Comparison of ENCODE assay signal across 13 mouse cellular contexts in the genomic region with DNA sequence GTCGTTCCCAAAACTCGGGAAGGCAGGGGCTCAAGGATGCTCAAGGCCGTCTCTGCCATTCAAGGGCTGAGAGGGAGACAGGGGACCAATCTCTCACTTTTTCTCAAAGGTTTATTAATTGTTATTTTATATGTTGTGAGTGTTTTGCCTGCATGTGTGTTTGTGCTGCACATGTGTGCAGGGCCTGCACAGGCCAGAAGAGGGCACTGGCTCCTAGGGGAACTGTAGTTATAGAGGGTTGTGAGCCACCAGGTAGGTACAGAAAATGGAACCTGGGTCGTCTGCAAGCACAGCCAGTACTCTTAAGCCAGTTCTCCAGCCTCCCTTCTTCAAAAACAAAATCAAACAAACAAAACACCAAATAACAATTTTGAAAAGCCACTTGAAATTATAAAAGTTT. TPM values are rescaled to one million over a fixed set of nuclear protein-coding genes. Genes with fewer than 3 reads are reported as not detected.
A peak's percentile ranks its signal among the peaks of the same experiment; 100 is the strongest.
DNase-seq lines count a peak whose midpoint lies in the region; ATAC-seq and TF ChIP-seq lines count a peak whose summit lies in the region.
"Had no signal": no experiment of that assay in that cellular context is flagged by ENCODE, and none has a peak within 500 bp of the region (broad histone marks: within the 10 kb centered on the region; RNA-seq: fewer than 3 reads in every experiment).

No protein-coding gene starts in this region.

- H3K36me3 ChIP-seq in G1E (replicated peaks): peaks cover 96% of the 10 kb centered on the region
- peaks cover 100% of the 10 kb centered on the region for H3K36me3 ChIP-seq in hindbrain, embryonic 10.5 days
- H3K36me3 ChIP-seq in intestine, embryonic 15.5 days: peaks cover 64% of the 10 kb centered on the region

- no peak overlapping the region for H3K27ac ChIP-seq in hindbrain, embryonic 10.5 days
- no peak overlapping the region for H3K27ac ChIP-seq in intestine, embryonic 15.5 days
- H3K27ac ChIP-seq: hindbrain, embryonic 15.5 days; limb, embryonic 10.5 days; midbrain, embryonic 15.5 days had no signal

- no peak overlapping the region for H3K4me3 ChIP-seq in G1E (ENCODE audit: low read depth, low read length)
- H3K4me3 ChIP-seq in hindbrain, embryonic 10.5 days: no peak overlapping the region
- H3K4me3 ChIP-seq in intestine, embryonic 15.5 days (replicated peaks): no peak overlapping the region
- H3K4me3 ChIP-seq: hindbrain, embryonic 15.5 days; limb, embryonic 10.5 days; midbrain, embryonic 15.5 days had no signal

- H3K4me1 ChIP-seq in G1E (ENCODE audit: insufficient read depth, low read depth, low read length): no peaks in the 10 kb centered on the region
- no peaks in the 10 kb centered on the region for H3K4me1 ChIP-seq in hindbrain, embryonic 10.5 days (replicated peaks)
- H3K4me1 ChIP-seq in intestine, embryonic 15.5 days (replicated peaks): no peaks in the 10 kb centered on the region
- H3K4me1 ChIP-seq: hindbrain, embryonic 15.5 days; limb, embryonic 10.5 days; midbrain, embryonic 15.5 days had no signal

- no peak overlapping the region for H3K9ac ChIP-seq in intestine, embryonic 15.5 days
- H3K9ac ChIP-seq: hindbrain, embryonic 15.5 days; midbrain, embryonic 15.5 days had no signal

- DNase-seq in kidney, postnatal 25 days: peak; percentile 31 to 44
- DNase-seq in kidney, postnatal 14 days: no peak
- DNase-seq in B cell, adult 2 months: peak; percentile 31 to 43
- DNase-seq in G1E (ENCODE audit: low spot score) (no peak), adipocyte (ENCODE audit: low spot score) (no peak)
- no peak for DNase-seq in hindbrain, embryonic 10.5 days (ENCODE audit: low spot score)
- DNase-seq: adrenal gland, adult 2 months had no signal

- TF ChIP-seq CTCF in G1E (IDR thresholded peaks at IDR 0.05; ENCODE audit: low read depth, low read length): no peak

- 88% methylated on average over 4 of the region's 4 CpGs for WGBS in hindbrain, embryonic 10.5 days
- WGBS in intestine, embryonic 15.5 days: 97% methylated on average over 4 of the region's 4 CpGs

- peak; percentile 45; the same call in 1 of the 2 replicates for ATAC-seq in G1E (ENCODE audit: extremely low read depth, insufficient number of reproducible peaks, low FRiP score, poor library complexity, severe bottlenecking)
- peak; percentile 76 for ATAC-seq in megakaryocyte, adult 5-6 weeks (ENCODE audit: poor library complexity, severe bottlenecking)
- ATAC-seq in intestine, embryonic 15.5 days: no peak
- ATAC-seq: midbrain, embryonic 15.5 days had no signal

- H3K27me3 ChIP-seq in G1E (ENCODE audit: insufficient read depth, low read length): no peaks in the 10 kb centered on the region
- H3K27me3 ChIP-seq in hindbrain, embryonic 10.5 days (ENCODE audit: insufficient read depth, poor library complexity, severe bottlenecking): no peaks in the 10 kb centered on the region
- no peaks in the 10 kb centered on the region for H3K27me3 ChIP-seq in intestine, embryonic 15.5 days (replicated peaks)
- H3K27me3 ChIP-seq: hindbrain, embryonic 15.5 days; midbrain, embryonic 15.5 days had no signal

- no peaks in the 10 kb centered on the region for H3K9me3 ChIP-seq in G1E (replicated peaks)
- no peaks in the 10 kb centered on the region for H3K9me3 ChIP-seq in hindbrain, embryonic 10.5 days
- H3K9me3 ChIP-seq in intestine, embryonic 15.5 days: no peaks in the 10 kb centered on the region
- H3K9me3 ChIP-seq: hindbrain, embryonic 15.5 days; limb, embryonic 10.5 days; midbrain, embryonic 15.5 days had no signal

- no peak overlapping the region for H3K4me2 ChIP-seq in intestine, embryonic 15.5 days (replicated peaks)
- H3K4me2 ChIP-seq: hindbrain, embryonic 15.5 days; midbrain, embryonic 15.5 days had no signal

RNA-seq across cellular contexts. Expression of a gene that starts 44.2 kb away (rescaled TPM):
- total RNA-seq in G1E (2014; fragmentation: Nextera tagmentation) (10.9 and 11.8 TPM in 2 replicates), G1E (2017) (15.9 and 22.8 TPM in 2 replicates)
- polyA plus RNA-seq in G1E (2012): 51.4 and 61.1 TPM in 2 replicates
- 12.7 TPM in 2 replicates for total RNA-seq in megakaryocyte, adult 5-6 weeks (2015)
- 12.5 and 19.4 TPM in 2 replicates for total RNA-seq in megakaryocyte, adult 5-6 weeks (2017)
- 52.6 and 60.8 TPM in 2 replicates for polyA plus RNA-seq in hindbrain, embryonic 10.5 days (2016; fragmentation: Nextera tagmentation; extraction: Ambion mirVana)
- polyA plus RNA-seq in intestine, embryonic 15.5 days (2015; fragmentation: Nextera tagmentation; extraction: Ambion mirVana): 25.6 and 27.2 TPM in 2 replicates

RNA-seq across cellular contexts. Expression of a gene that starts 49.7 kb away (rescaled TPM):
- total RNA-seq in G1E (2014; fragmentation: Nextera tagmentation): 100 and 118 TPM in 2 replicates
- total RNA-seq in G1E (2017): 19.2 and 21.4 TPM in 2 replicates
- 149 and 188 TPM in 2 replicates for polyA plus RNA-seq in G1E (2012)
- total RNA-seq in megakaryocyte, adult 5-6 weeks (2015): 30.4 and 34.2 TPM in 2 replicates
- total RNA-seq in megakaryocyte, adult 5-6 weeks (2017): 28.7 and 39.3 TPM in 2 replicates
- polyA plus RNA-seq in hindbrain, embryonic 10.5 days (2016; fragmentation: Nextera tagmentation; extraction: Ambion mirVana): 12.8 and 14.2 TPM in 2 replicates
- 7.4 and 10.5 TPM in 2 replicates for polyA plus RNA-seq in intestine, embryonic 15.5 days (2015; fragmentation: Nextera tagmentation; extraction: Ambion mirVana)

RNA-seq across cellular contexts. Expression of a gene that starts 52.8 kb away (rescaled TPM):
- total RNA-seq in G1E (2014; fragmentation: Nextera tagmentation): not detected in 2 replicates
- not detected in 2 replicates for total RNA-seq in G1E (2017)
- polyA plus RNA-seq in G1E (2012): not detected in 2 replicates
- not detected in 2 replicates for total RNA-seq in megakaryocyte, adult 5-6 weeks (2015)
- total RNA-seq in megakaryocyte, adult 5-6 weeks (2017): not detected in 2 replicates
- not detected in 2 replicates for polyA plus RNA-seq in hindbrain, embryonic 10.5 days (2016; fragmentation: Nextera tagmentation; extraction: Ambion mirVana)
- polyA plus RNA-seq in intestine, embryonic 15.5 days (2015; fragmentation: Nextera tagmentation; extraction: Ambion mirVana): not detected in 2 replicates
- polyA plus RNA-seq: embryonic facial prominence, embryonic 11.5 days; limb, embryonic 10.5 days had no signal

Comparison
In these comparisons a context has a peak if more than half of its experiments do, and no peak if none do; other contexts are left out.
1. DNase-seq: peak in kidney, postnatal 25 days (2 of 2) and B cell, adult 2 months (2 of 2); none in kidney, postnatal 14 days (single experiment), G1E (single experiment), hindbrain, embryonic 10.5 days (single experiment) and adipocyte (single experiment).